Mouse (Mus musculus) layer of hippocampus, adult 2 months (tissue): Measurements from ENCODE around the gene Rnf227. TPM values are rescaled to one million over a fixed set of nuclear protein-coding genes. Genes with fewer than 3 reads are reported as not detected.

ENCODE experiments used
- DNase-seq, 2 experiments: peaks; one replicate each; pipeline ENCODE4 v3.0.0; 2022; ENCODE audit warnings: low spot score in 2 of 2
- H3K27ac ChIP-seq: fragments of 200-600 bp; 2 replicates; pipeline ENCODE4 v1.8.1; 2022
- H3K4me3 ChIP-seq: fragments of 200-600 bp; 2 replicates; pipeline ENCODE4 v1.8.1; 2022; ENCODE audit warnings: mild to moderate bottlenecking
- CTCF ChIP-seq: fragments of 200-600 bp; conservative IDR thresholded peaks from 2 replicates; pipeline ENCODE4 v1.8.1; 2022; ENCODE audit warnings: antibody characterized with exemption, mild to moderate bottlenecking, moderate library complexity
- total RNA-seq, 2 experiments: library from RNA; stranded (reverse); gene quantifications; 2 replicates each; pipeline ENCODE4 v1.2.3; 2021

The Rnf227 gene
- total RNA-seq, 2 experiments from 2014 or later, result 110 to 117 TPM

GRCm38 (mm10) chr11:69322693-69323471 lies 17.4 kb upstream of the Rnf227 start:
- no peak for TF ChIP-seq CTCF
- peak overlapping the region; percentile 90 for H3K27ac ChIP-seq
- no peak for DNase-seq
- H3K4me3 ChIP-seq, result peak overlapping the region; percentile 64

- no peak for TF ChIP-seq CTCF
- DNase-seq, result peak; percentile 99
- Histone ChIP-seq H3K4me3 (peak within 1 kb of the TSS; percentile 64), H3K27ac (peak within 1 kb of the TSS; percentile 93)
Observed at GRCm38 (mm10) chr11:69323667-69324111, 16.6 kb upstream of the Rnf227 start, which contains the start of the genes Cntrob and Trappc1. TSS of gene Cntrob (minus strand) at chr11:69323775. TSS of gene Trappc1 (plus strand) at chr11:69323980.

- H3K4me3 ChIP-seq, result peak overlapping the region; percentile 64
- DNase-seq, result no peak
- H3K27ac ChIP-seq, result peak overlapping the region; percentile 93; the same call in 1 of the 2 replicates
- TF ChIP-seq CTCF, result no peak
Observed at GRCm38 (mm10) chr11:69324749-69325148, 15.5 kb upstream of the Rnf227 start.

GRCm38 (mm10) chr11:69325628-69326407 lies 14.4 kb upstream of the Rnf227 start, which contains the start of gene Kcnab3:
TSS of gene Kcnab3 (plus strand) at chr11:69326258.
- peak; percentile 74 to 86 for DNase-seq
- H3K4me3 ChIP-seq, result peak within 1 kb of the TSS; percentile 65
- no peak for TF ChIP-seq CTCF
- H3K27ac ChIP-seq, result peak within 1 kb of the TSS; percentile 84

GRCm38 (mm10) chr11:69326408-69327156 lies 13.7 kb upstream of the Rnf227 start:
- DNase-seq, result no peak
- no peak for TF ChIP-seq CTCF
- peak overlapping the region; percentile 65 for H3K4me3 ChIP-seq
- peak overlapping the region; percentile 84 for H3K27ac ChIP-seq

- Histone ChIP-seq H3K27ac (no peak overlapping the region), H3K4me3 (no peak overlapping the region)
- no peak for DNase-seq
- 0 out of 2 replicates have a peak, but pooled peaks have one; percentile 11 for TF ChIP-seq CTCF
Observed at GRCm38 (mm10) chr11:69327157-69327442, 13.2 kb upstream of the Rnf227 start.

- Histone ChIP-seq H3K27ac (no peak overlapping the region), H3K4me3 (no peak overlapping the region)
- no peak for TF ChIP-seq CTCF
- DNase-seq, result no peak
Observed at GRCm38 (mm10) chr11:69327648-69328047, 12.6 kb upstream of the Rnf227 start.

- no peak overlapping the region for H3K4me3 ChIP-seq
- H3K27ac ChIP-seq, result no peak overlapping the region
- no peak for TF ChIP-seq CTCF
- no peak for DNase-seq
Observed at GRCm38 (mm10) chr11:69328517-69328916, 11.7 kb upstream of the Rnf227 start.

GRCm38 (mm10) chr11:69331152-69331551 lies 9.1 kb upstream of the Rnf227 start:
- no peak overlapping the region for H3K4me3 ChIP-seq
- no peak for DNase-seq
- no peak for TF ChIP-seq CTCF
- H3K27ac ChIP-seq, result peak overlapping the region; percentile 83; the same call in 1 of the 2 replicates

- no peak for TF ChIP-seq CTCF
- peak; percentile 77 to 82 for DNase-seq
- Histone ChIP-seq H3K27ac (peak overlapping the region; percentile 83), H3K4me3 (peak overlapping the region; percentile 70)
Observed at GRCm38 (mm10) chr11:69331929-69332405, 8.3 kb upstream of the Rnf227 start.

- no peak for DNase-seq
- TF ChIP-seq CTCF, result no peak
- H3K4me3 ChIP-seq, result no peak overlapping the region
- peak overlapping the region; percentile 83 for H3K27ac ChIP-seq
Observed at GRCm38 (mm10) chr11:69332713-69333253, 7.5 kb upstream of the Rnf227 start.

GRCm38 (mm10) chr11:69333922-69334321 lies 6.3 kb upstream of the Rnf227 start:
- H3K27ac ChIP-seq, result 0 out of 2 replicates have a peak overlapping the region, but pooled peaks have one; percentile 25
- TF ChIP-seq CTCF, result peak; percentile 65
- H3K4me3 ChIP-seq, result no peak overlapping the region
- DNase-seq, result no peak
